Mouse (Mus musculus): Measurements from ENCODE around the gene Gapdh.
A peak's percentile ranks its signal among the peaks of the same experiment; 100 is the strongest.

The Gapdh gene

DNA sequence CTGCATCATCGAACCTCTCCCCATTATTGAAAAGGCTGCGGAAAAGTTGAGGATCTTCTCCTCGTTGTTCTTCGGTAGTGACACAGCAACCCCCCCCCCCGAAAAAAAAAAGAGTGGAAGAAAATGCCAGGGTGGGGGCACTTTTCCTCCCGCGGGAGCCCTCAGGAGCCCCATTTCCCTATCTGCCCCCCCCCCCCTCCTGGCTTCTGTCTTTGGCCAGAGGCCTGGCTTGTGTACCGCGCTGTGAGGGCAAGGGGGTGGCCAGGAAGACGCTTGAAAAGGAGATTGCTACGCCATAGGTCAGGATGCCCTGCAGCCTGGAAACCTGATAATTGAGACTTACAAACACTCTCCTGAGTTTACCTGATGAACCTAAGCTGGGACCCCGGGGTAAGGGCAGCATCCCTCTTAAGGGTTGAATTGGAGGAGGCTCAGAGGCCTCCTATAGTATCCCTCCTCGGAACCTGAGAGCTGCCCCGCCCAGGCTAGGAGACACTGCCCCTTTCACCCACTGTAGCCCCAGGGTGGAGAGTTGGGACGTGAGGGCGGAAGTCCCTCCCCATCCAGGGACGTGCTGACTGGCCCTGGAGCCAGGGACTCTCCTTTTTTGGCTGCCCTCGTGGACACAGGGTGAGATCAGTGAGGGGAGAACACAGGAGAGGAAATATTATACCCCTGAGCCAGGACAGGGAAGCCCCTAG lies at the start of gene Gapdh:
TSS of gene Gapdh (minus strand) at position 417 of the 701 bp plus-strand sequence.
- peak; percentile 20 for DNase-seq (ENCODE audit: low read depth, low spot score)
- Histone ChIP-seq H3K27me3 (ENCODE audit: control insufficient read depth, insufficient read depth, low read length, poor library complexity, severe bottlenecking) (no peaks in the 10 kb centered on the region), H3K36me3 (ENCODE audit: control insufficient read depth, insufficient read depth, low read length, poor library complexity, severe bottlenecking) (0 out of 2 replicates have a peak, but pooled peaks cover 2% of the 10 kb centered on the region)

DNA sequence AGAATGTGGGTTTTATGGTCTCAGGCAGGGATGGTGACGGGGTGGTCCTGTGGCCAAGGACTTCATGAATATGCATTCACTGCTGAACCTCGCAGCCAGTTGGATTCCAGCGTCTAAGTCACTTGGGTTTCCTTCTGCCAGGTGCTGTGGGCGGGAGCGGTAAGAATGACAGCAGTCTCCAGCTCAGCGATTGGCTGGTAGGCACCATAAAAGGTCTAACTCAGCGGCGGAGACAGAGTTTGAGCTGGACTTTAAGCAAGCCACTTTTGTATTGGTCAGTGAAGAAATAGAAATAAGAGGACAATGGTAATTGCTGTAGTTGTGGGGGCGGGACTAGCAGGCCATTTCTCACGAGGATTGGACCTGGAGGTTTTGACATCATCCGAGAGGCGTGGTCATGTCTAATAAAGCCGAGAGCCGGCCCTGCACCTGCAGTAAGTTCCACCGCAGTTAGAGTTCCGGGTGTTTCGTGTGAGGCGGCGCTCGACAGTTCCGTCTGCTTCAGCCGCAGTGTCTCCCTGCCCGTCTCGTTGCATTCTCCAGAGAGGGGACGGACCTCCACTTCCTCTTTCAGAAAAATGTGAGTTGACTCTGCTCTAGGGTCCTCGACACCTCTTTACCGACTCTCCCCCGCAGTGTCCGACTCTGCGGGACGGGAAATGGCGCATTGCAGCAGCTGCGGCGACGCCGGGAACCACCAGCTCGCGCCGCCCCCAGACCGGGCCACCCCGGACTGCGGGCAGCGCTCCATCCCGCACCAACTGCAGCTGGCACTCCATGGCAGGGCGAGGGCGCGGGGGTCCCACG lies 49.1 kb upstream of the Gapdh start, which contains the start of gene Vamp1:
TSS of gene Vamp1 (plus strand) at position 404 of the 807 bp plus-strand sequence.
- no peaks in the 10 kb centered on the region for H3K27me3 ChIP-seq (ENCODE audit: control insufficient read depth, insufficient read depth, low read length, poor library complexity, severe bottlenecking)
- peak; percentile 99 for DNase-seq (ENCODE audit: low read depth, low spot score)
- H3K36me3 ChIP-seq (ENCODE audit: control insufficient read depth, insufficient read depth, low read length, poor library complexity, severe bottlenecking) = peaks cover 4% of the 10 kb centered on the region

DNA sequence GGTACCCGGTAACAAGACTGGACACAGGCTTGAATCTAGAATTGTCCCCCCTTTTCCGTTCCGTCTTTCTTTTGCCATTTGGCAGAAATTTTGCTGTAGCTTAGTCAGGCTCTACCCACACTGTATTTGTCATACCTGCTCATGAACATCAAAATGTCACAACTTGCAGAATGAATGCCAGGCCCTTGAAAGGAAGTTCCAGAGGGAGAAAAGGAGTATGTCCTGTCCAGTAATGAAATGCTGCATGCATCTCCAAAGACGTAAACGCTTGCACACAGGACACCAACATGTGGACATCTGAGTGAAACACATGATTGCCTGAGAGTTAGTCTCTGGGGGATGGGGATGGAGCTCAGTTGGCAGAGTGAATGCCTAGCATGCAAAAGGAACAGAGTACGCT lies 47.4 kb upstream of the Gapdh start:
- Histone ChIP-seq H3K36me3 (ENCODE audit: control insufficient read depth, insufficient read depth, low read length, poor library complexity, severe bottlenecking) (no peaks in the 10 kb centered on the region; the same call in 1 of the 2 replicates), H3K27me3 (ENCODE audit: control insufficient read depth, insufficient read depth, low read length, poor library complexity, severe bottlenecking) (no peaks in the 10 kb centered on the region)
- no peak for DNase-seq (ENCODE audit: low read depth, low spot score)

DNA sequence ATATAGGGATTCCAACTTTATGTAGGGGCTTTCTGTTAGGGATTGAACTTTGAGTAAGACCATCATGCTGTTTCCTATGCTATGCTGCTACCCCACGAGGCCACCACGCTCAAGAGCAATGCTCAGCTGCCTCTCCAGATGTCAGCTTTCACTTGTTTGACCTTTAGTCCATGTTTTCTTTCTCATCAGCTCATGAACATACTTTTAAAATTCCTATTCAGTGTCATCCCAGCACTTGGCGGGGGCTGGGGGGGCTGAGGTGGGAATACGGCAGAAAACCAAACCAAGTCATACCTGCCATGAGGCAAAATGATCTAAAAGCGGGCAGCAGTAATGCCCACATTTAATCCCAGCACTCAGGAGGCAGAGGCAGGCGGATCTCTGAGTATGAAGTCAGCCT lies 46.9 kb upstream of the Gapdh start:
- Histone ChIP-seq H3K36me3 (ENCODE audit: control insufficient read depth, insufficient read depth, low read length, poor library complexity, severe bottlenecking) (no peaks in the 10 kb centered on the region), H3K27me3 (ENCODE audit: control insufficient read depth, insufficient read depth, low read length, poor library complexity, severe bottlenecking) (no peaks in the 10 kb centered on the region)
- DNase-seq (ENCODE audit: low read depth, low spot score) = no peak

DNA sequence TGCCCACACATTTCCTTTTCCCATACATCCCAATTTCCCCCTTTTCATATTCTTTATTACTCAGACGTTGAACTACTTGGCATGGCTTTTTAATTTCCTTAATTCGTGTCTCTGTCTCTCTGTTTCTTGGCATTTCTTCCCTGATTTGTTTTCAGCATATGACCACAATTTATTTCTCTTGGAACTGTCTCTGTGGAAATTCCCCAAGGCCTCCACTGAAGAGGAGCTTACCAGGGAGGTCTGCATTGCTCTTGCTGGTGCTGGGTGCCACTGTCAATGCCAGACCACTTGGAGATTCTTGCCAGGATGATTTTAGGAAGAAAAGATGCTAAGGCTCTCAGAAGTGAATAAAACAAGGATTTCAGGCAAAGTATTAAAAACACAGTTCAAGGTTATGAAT lies 46.4 kb upstream of the Gapdh start:
- DNase-seq (ENCODE audit: low read depth, low spot score) = no peak
- no peaks in the 10 kb centered on the region for H3K36me3 ChIP-seq (ENCODE audit: control insufficient read depth, insufficient read depth, low read length, poor library complexity, severe bottlenecking)
- H3K27me3 ChIP-seq (ENCODE audit: control insufficient read depth, insufficient read depth, low read length, poor library complexity, severe bottlenecking) = no peaks in the 10 kb centered on the region

DNA sequence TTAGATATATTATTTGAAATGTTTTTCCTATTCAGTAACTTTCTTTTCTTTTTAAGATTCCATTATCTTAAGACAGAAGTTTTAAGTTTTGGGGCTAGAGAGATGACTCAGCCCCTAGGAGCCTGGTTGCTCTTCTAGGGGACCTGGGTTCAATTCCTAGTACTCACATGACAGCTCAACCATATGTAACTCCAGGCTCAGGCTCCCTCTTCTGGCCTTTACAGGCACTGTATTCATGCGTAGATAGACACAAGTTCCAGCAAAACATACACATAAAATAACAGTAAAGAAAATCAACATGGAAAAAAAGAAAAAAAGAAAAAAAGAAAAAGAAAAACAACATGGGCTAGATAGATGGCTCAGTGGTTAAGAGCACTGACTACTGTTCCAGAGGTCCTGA lies 44.2 kb upstream of the Gapdh start:
- H3K27me3 ChIP-seq (ENCODE audit: control insufficient read depth, insufficient read depth, low read length, poor library complexity, severe bottlenecking) = no peaks in the 10 kb centered on the region
- no peak for DNase-seq (ENCODE audit: low read depth, low spot score)
- no peaks in the 10 kb centered on the region for H3K36me3 ChIP-seq (ENCODE audit: control insufficient read depth, insufficient read depth, low read length, poor library complexity, severe bottlenecking)

DNA sequence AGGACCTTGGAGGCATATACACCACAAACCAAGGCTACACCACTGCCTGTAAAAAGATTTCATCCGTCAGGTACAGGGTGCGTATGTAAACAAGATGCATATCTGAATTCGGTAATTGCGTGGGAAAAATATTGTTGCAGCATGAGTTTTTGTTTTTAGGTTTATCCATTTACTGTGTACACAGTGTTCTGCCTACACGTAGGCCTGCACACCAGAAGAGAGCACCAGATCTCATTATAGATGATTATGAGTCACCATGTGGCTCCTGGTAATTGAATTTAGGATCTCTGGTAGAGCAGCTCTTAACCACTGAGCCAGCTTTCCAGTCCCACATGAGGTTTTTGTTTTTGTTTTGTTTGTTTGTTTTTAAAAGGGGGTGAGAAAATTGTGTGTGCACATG lies 30.9 kb upstream of the Gapdh start:
- no peak for DNase-seq (ENCODE audit: low read depth, low spot score)
- peaks cover 3% of the 10 kb centered on the region; the same call in 1 of the 2 replicates for H3K36me3 ChIP-seq (ENCODE audit: control insufficient read depth, insufficient read depth, low read length, poor library complexity, severe bottlenecking)
- no peaks in the 10 kb centered on the region for H3K27me3 ChIP-seq (ENCODE audit: control insufficient read depth, insufficient read depth, low read length, poor library complexity, severe bottlenecking)

DNA sequence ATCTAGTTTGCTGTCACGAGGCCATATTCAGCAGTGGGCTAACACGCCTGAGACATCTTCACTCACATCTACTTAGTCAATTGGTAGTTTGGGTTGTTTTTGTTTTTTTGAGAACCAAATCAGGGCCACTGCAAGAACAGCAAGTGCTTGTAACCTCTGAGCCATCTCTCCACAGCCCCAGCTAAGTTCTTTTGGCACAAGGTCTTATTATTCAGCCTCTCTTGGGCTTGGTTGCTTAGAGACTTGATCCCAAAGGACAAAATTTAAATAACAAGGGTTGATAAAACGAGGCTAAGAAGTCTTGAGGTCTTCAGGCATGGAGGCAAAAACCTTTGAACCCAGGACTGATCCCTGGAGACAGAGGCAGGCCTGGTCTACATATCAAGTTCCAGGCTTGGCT lies 30.0 kb upstream of the Gapdh start:
- no peaks in the 10 kb centered on the region for H3K27me3 ChIP-seq (ENCODE audit: control insufficient read depth, insufficient read depth, low read length, poor library complexity, severe bottlenecking)
- DNase-seq (ENCODE audit: low read depth, low spot score) = no peak
- H3K36me3 ChIP-seq (ENCODE audit: control insufficient read depth, insufficient read depth, low read length, poor library complexity, severe bottlenecking) = peaks cover 3% of the 10 kb centered on the region; the same call in 1 of the 2 replicates

DNA sequence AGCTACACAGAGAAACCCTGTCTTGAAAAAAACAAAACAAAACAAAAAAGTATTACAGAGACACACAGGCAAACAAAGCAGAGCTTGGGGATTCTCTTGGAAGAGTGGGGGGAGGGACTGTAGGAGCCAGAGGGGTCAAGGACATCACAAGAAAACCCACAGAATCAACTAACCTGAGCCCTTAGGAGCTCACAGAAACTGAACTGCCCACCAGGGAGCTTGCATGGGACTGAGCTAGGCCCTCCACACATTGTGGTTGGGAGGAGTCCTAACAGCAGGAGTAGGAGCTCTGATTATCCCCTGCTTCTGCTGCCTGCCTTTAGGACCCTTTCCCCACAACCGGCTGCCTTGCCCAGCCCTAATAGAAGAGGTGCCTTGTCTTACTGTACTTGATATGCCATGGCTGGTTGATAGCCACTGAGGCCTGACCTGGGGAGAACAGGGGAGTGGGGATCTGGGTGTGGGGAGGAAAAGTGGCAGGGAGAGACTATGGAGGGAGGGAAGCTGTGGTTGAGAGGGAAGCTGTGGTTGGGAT lies 29.3 kb upstream of the Gapdh start:
- no peaks in the 10 kb centered on the region for H3K27me3 ChIP-seq (ENCODE audit: control insufficient read depth, insufficient read depth, low read length, poor library complexity, severe bottlenecking)
- no peak for DNase-seq (ENCODE audit: low read depth, low spot score)

DNA sequence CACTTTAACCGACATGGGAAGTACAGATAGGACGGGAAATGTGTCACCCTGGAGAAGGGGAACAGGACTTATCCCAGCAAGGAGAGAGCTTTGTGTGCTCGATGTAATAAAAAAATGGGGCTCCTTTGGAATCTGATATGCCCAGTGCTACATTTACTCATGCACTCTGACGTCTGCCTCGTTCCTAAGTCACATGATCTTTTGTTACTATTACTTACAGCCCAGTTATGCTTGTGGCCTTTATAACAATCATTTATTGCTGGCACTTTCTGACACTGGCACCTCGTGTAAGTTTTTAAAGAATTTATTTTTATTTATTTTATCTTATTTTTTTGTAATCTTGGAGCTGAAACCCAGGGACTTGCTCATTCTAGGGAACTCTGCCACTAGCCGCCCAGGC lies 27.1 kb upstream of the Gapdh start:
- no peak for DNase-seq (ENCODE audit: low read depth, low spot score)
- H3K36me3 ChIP-seq (ENCODE audit: control insufficient read depth, insufficient read depth, low read length, poor library complexity, severe bottlenecking) = peaks cover 3% of the 10 kb centered on the region; the same call in 1 of the 2 replicates
- no peaks in the 10 kb centered on the region for H3K27me3 ChIP-seq (ENCODE audit: control insufficient read depth, insufficient read depth, low read length, poor library complexity, severe bottlenecking)

More for the DNA sequence above, 29.3 kb upstream of the Gapdh start:
- peaks cover 3% of the 10 kb centered on the region; the same call in 1 of the 2 replicates for H3K36me3 ChIP-seq (ENCODE audit: control insufficient read depth, insufficient read depth, low read length, poor library complexity, severe bottlenecking)

DNA sequence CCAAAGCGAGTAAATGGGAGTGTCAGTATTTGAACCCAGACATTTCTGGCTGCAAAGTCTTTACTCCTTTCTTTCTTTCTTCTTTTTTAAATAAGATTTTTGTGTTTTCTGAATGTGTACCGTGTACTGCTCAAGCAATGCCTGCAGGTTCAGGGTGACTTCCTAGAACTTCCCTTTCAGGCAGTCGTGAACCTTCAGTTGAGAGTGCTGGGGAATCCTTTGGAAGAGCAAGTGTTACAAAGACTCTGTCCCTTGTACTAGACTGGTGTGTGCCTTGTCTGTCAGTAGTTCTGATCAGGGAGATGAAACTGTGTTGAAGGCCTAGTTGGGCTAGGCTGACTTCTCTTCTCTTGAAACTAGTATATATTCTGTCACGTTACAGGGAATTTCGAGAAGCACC lies 26.6 kb upstream of the Gapdh start:
- no peaks in the 10 kb centered on the region for H3K27me3 ChIP-seq (ENCODE audit: control insufficient read depth, insufficient read depth, low read length, poor library complexity, severe bottlenecking)
- no peak for DNase-seq (ENCODE audit: low read depth, low spot score)
- peaks cover 3% of the 10 kb centered on the region; the same call in 1 of the 2 replicates for H3K36me3 ChIP-seq (ENCODE audit: control insufficient read depth, insufficient read depth, low read length, poor library complexity, severe bottlenecking)

DNA sequence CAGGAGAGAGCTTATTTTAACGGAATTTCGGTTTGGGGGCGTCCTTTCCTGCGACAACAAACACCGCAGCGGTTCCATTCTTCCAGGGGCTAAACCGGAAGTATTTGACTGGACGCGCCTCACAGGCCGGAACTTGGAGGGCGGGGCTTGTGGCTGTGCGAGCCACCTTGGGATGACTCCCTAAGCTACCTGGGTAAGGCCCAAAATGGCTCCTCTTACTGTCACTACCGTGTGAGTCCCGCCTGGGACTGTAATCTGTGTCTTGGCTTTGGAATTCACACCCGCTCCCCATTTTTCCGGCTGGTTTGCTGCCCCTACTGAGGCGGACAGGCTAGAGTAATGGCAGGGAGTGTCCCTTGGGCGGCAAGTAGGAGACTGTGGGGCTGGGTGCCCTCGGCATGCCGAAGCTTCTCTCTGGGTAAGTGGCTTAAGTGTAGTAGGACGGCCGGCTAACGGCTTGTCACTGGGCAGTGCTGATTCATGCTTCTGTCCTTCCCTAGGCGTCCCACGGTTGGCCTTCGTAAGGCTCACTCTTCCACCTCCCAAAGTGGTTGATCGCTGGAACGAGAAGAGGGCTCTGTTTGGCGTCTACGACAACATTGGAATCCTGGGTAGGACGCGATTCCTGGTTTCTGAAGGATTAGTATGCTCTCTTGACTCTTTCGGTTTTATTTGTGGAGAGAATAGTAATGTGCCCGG lies 25.9 kb upstream of the Gapdh start:
- Histone ChIP-seq H3K36me3 (ENCODE audit: control insufficient read depth, insufficient read depth, low read length, poor library complexity, severe bottlenecking) (peaks cover 3% of the 10 kb centered on the region; the same call in 1 of the 2 replicates), H3K27me3 (ENCODE audit: control insufficient read depth, insufficient read depth, low read length, poor library complexity, severe bottlenecking) (no peaks in the 10 kb centered on the region)
- peak; percentile 94 for DNase-seq (ENCODE audit: low read depth, low spot score)

DNA sequence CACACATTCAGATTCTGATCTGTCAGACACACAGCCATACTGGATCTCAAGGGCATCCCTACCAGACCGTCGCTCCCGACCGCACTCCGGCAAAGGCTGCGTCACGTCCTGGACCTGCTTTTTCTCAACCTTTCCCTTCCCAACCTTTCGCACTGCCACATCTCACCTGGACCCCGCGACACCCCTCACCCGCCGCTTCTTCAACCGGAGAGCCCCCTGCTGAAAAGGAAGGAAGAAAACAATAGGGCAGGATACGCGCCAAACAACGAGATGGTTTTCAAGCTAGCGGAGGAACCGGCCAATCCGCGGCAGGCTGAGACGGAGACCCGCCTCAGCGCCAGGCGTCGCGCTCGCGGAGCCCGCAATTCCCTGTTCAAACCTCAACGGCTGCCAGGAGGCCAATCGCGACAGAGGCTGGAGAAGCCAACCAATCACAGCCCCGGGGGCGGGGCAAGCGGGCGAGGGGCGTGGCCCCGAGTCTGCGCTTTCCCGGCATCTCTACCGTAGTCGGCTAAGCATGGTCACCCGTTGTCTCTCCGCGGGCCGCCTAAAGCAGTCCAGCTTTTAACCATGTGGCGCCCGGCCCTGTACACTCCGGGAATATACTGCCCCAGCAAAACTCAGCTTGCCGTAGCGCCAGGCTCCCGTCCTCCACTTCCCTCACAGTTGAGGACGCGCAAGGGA lies 25.2 kb upstream of the Gapdh start, which contains the start of the genes Ncapd2 and Mrpl51:
TSS of gene Ncapd2 (minus strand) at position 370 of the 684 bp plus-strand sequence.
TSS of gene Mrpl51 (plus strand) at position 470 of the 684 bp plus-strand sequence.
- H3K27me3 ChIP-seq (ENCODE audit: control insufficient read depth, insufficient read depth, low read length, poor library complexity, severe bottlenecking) = no peaks in the 10 kb centered on the region
- H3K36me3 ChIP-seq (ENCODE audit: control insufficient read depth, insufficient read depth, low read length, poor library complexity, severe bottlenecking) = peaks cover 3% of the 10 kb centered on the region; the same call in 1 of the 2 replicates
- DNase-seq (ENCODE audit: low read depth, low spot score) = peak; percentile 97

DNA sequence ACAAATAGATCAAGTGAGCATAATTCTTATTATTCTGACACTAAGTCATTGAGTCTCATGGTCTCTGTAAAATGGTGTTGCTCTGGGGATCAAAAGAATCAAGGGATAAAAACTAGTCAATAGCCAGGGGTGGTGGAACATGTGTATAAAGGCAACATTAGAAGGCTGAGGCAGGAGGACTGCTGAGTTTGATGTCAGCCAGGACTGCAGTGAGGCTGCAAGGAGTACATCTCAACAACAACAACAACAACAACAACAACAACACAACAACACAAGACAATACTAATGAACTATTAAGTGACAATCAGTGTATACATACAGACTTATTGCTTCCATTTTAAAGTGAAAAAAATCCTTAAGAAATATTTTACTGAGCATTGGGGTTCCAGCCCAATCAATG lies 24.5 kb upstream of the Gapdh start:
- peaks cover 3% of the 10 kb centered on the region for H3K36me3 ChIP-seq (ENCODE audit: control insufficient read depth, insufficient read depth, low read length, poor library complexity, severe bottlenecking)
- DNase-seq (ENCODE audit: low read depth, low spot score) = no peak
- no peaks in the 10 kb centered on the region for H3K27me3 ChIP-seq (ENCODE audit: control insufficient read depth, insufficient read depth, low read length, poor library complexity, severe bottlenecking)
